Mouse (Mus musculus): ENCODE results near the gene Smim11. TPM values are rescaled to one million over a fixed set of nuclear protein-coding genes. Genes with fewer than 3 reads are reported as not detected.

Gene Smim11
- polyA plus RNA-seq, 1 experiment from 2014 or later: 62.3 TPM

Other genes starting within 250 kb of the Smim11 start
- gene Mrps6, start 243.0 kb upstream of the Smim11 start, polyA plus RNA-seq (2015; fragmentation: Nextera tagmentation; extraction: Ambion mirVana): 169 and 177 TPM in 2 replicates
- 0.32 and 0.67 TPM in 2 replicates for gene Gm49711, start 243.0 kb upstream of the Smim11 start, polyA plus RNA-seq (2015; fragmentation: Nextera tagmentation; extraction: Ambion mirVana)
- 21.1 and 22.8 TPM in 2 replicates for gene Slc5a3, start 243.0 kb upstream of the Smim11 start, polyA plus RNA-seq (2015; fragmentation: Nextera tagmentation; extraction: Ambion mirVana)
- gene Kcne2, start 8.9 kb upstream of the Smim11 start, polyA plus RNA-seq (2015; fragmentation: Nextera tagmentation; extraction: Ambion mirVana): 8.1 and 8.5 TPM in 2 replicates
- not detected in 2 replicates for gene Fam243, start 20.2 kb downstream of the Smim11 start, polyA plus RNA-seq (2015; fragmentation: Nextera tagmentation; extraction: Ambion mirVana)
- gene Kcne1, start 58.2 kb downstream of the Smim11 start, polyA plus RNA-seq (2015; fragmentation: Nextera tagmentation; extraction: Ambion mirVana): not detected in 2 replicates
- gene Rcan1, start 169.6 kb downstream of the Smim11 start, polyA plus RNA-seq (2015; fragmentation: Nextera tagmentation; extraction: Ambion mirVana): 76.3 and 80.8 TPM in 2 replicates
- gene Clic6, start 184.4 kb downstream of the Smim11 start, polyA plus RNA-seq (2015; fragmentation: Nextera tagmentation; extraction: Ambion mirVana): 2.7 and 3.2 TPM in 2 replicates

Measured in midbrain, embryonic 16.5 days (tissue).